In the genomic region with DNA sequence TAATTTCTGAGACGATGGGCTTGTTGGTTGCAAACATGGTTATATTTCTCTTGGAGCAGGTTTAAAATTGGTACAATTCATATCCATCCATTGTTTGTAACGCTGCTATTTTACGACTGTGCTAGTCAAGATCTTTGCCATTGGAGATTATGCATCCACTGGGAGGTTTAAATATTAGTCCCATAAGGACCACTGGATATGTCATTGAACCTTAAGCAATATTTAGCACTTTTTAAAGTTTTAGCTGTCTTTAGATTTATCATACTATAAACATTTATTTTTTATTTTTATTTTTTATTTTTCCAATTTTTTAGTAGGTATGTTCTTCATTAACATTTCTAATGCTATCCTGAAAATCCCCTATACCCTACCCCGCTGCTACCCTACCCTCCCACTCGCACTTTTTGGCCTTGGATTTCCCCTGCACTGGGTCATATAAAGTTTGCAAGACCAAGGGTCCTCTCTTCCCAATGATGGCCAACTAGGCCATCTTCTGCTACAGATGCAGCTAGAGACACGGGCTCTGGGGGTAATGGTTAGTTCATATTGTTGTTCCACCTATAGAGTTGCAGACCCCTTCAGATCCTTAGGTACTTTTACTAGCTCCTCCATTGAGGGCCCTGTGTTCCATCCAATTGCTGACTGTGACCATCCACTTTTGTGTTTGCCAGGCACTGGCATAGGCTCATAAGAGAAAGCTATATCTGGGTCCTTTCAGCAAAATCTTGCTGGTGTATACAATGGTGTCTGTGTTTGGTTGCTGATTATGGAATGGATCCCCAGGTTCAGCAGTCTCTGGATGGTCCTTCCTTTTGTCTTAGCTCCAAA, we compare ENCODE assay signal across 9 mouse cellular contexts. TPM values are rescaled to one million over a fixed set of nuclear protein-coding genes. Genes with fewer than 3 reads are reported as not detected.
A peak's percentile ranks its signal among the peaks of the same experiment; 100 is the strongest.
DNase-seq lines count a peak whose midpoint lies in the region; ATAC-seq lines count a peak whose summit lies in the region.
"Not testable (repeated sequence)": the region's sequence is repeated elsewhere in the genome, so short reads cannot be mapped to it uniquely, and the experiment has no call there.
"Had no signal": no experiment of that assay in that cellular context is flagged by ENCODE, and none has a peak within 500 bp of the region (broad histone marks: within the 10 kb centered on the region; RNA-seq: fewer than 3 reads in every experiment).

No protein-coding gene starts in this region.

- not testable (repeated sequence) for H3K9ac ChIP-seq in embryonic facial prominence, embryonic 15.5 days; hindbrain, embryonic 13.5 days; kidney, embryonic 15.5 days; liver, embryonic 13.5 days; neural tube, embryonic 15.5 days (replicated peaks)

- not testable (repeated sequence) for H3K4me3 ChIP-seq in embryonic facial prominence, embryonic 15.5 days (replicated peaks); hindbrain, embryonic 13.5 days; kidney, embryonic 15.5 days (replicated peaks); liver, embryonic 13.5 days (replicated peaks); midbrain, embryonic 10.5 days; neural tube, embryonic 15.5 days (replicated peaks)

- ATAC-seq in embryonic facial prominence, embryonic 15.5 days (ENCODE audit: insufficient number of reproducible peaks, low FRiP score, low TSS enrichment, low read depth): peak; percentile 76
- ATAC-seq in hindbrain, embryonic 13.5 days (ENCODE audit: low FRiP score): peak; percentile 63; the same call in 1 of the 2 replicates
- ATAC-seq in kidney, embryonic 15.5 days (replicated peaks; ENCODE audit: low FRiP score): peak; percentile 74
- 0 out of 2 replicates have a peak, but pooled peaks have one; percentile 54 for ATAC-seq in liver, embryonic 13.5 days (ENCODE audit: low read depth)
- peak; percentile 41; the same call in 1 of the 2 replicates for ATAC-seq in neural tube, embryonic 15.5 days (ENCODE audit: low FRiP score)

- DNase-seq in MN1 (ENCODE audit: low spot score): peak; percentile 17
- DNase-seq in heart, adult 11 months: peak; percentile 96
- DNase-seq in liver, embryonic 13.5 days: not testable (repeated sequence)
- peak; percentile 13 for DNase-seq in midbrain, embryonic 10.5 days (ENCODE audit: low spot score)

- WGBS in embryonic facial prominence, embryonic 15.5 days: 64% methylated on average over 6 of the region's 6 CpGs
- WGBS in hindbrain, embryonic 13.5 days: 70% methylated on average over 6 of the region's 6 CpGs
- WGBS in kidney, embryonic 15.5 days: 66% methylated on average over 6 of the region's 6 CpGs
- WGBS in liver, embryonic 13.5 days (ENCODE audit: insufficient replicate concordance): 52% methylated on average over 6 of the region's 6 CpGs
- WGBS in midbrain, embryonic 10.5 days: 70% methylated on average over 6 of the region's 6 CpGs
- WGBS in neural tube, embryonic 15.5 days: 72% methylated on average over 6 of the region's 6 CpGs

- H3K27ac ChIP-seq in embryonic facial prominence, embryonic 15.5 days (replicated peaks); hindbrain, embryonic 13.5 days; kidney, embryonic 15.5 days; liver, embryonic 13.5 days; midbrain, embryonic 10.5 days (replicated peaks); neural tube, embryonic 15.5 days (replicated peaks): not testable (repeated sequence)

- H3K4me2 ChIP-seq in embryonic facial prominence, embryonic 15.5 days (replicated peaks); hindbrain, embryonic 13.5 days; kidney, embryonic 15.5 days; liver, embryonic 13.5 days; neural tube, embryonic 15.5 days: not testable (repeated sequence)

- H3K9me3 ChIP-seq in embryonic facial prominence, embryonic 15.5 days (replicated peaks): peaks cover 57% of the 10 kb centered on the region
- peaks cover 64% of the 10 kb centered on the region for H3K9me3 ChIP-seq in hindbrain, embryonic 13.5 days
- peaks cover 66% of the 10 kb centered on the region for H3K9me3 ChIP-seq in kidney, embryonic 15.5 days (replicated peaks)
- peaks cover 44% of the 10 kb centered on the region for H3K9me3 ChIP-seq in liver, embryonic 13.5 days (replicated peaks)
- peaks cover 81% of the 10 kb centered on the region for H3K9me3 ChIP-seq in midbrain, embryonic 10.5 days (replicated peaks)
- H3K9me3 ChIP-seq in neural tube, embryonic 15.5 days (replicated peaks): peaks cover 67% of the 10 kb centered on the region

- not testable (repeated sequence) for H3K36me3 ChIP-seq in embryonic facial prominence, embryonic 15.5 days; hindbrain, embryonic 13.5 days; kidney, embryonic 15.5 days; liver, embryonic 13.5 days; midbrain, embryonic 10.5 days; neural tube, embryonic 15.5 days

- H3K4me1 ChIP-seq in embryonic facial prominence, embryonic 15.5 days; hindbrain, embryonic 13.5 days (replicated peaks); kidney, embryonic 15.5 days; liver, embryonic 13.5 days (replicated peaks); midbrain, embryonic 10.5 days; neural tube, embryonic 15.5 days: not testable (repeated sequence)

- H3K27me3 ChIP-seq in embryonic facial prominence, embryonic 15.5 days; hindbrain, embryonic 13.5 days; kidney, embryonic 15.5 days; liver, embryonic 13.5 days; midbrain, embryonic 10.5 days (ENCODE audit: low read depth, poor library complexity, severe bottlenecking); neural tube, embryonic 15.5 days (replicated peaks): not testable (repeated sequence)

RNA-seq across cellular contexts. Expression of a gene that starts 24.5 kb away (rescaled TPM):
- polyA plus RNA-seq in embryonic facial prominence, embryonic 15.5 days (2015; fragmentation: Nextera tagmentation; extraction: Ambion mirVana): not detected in 2 replicates
- not detected in 2 replicates for polyA plus RNA-seq in hindbrain, embryonic 13.5 days (2015; fragmentation: Nextera tagmentation; extraction: Ambion mirVana)
- 0.33 TPM in 1 of 2 replicates, not detected in the other for polyA plus RNA-seq in kidney, embryonic 15.5 days (2015; fragmentation: Nextera tagmentation; extraction: Ambion mirVana)
- 0.16 and 0.38 TPM in 2 replicates for polyA plus RNA-seq in liver, embryonic 13.5 days (2015; fragmentation: Nextera tagmentation; extraction: Ambion mirVana)
- polyA plus RNA-seq in midbrain, embryonic 10.5 days (2016; fragmentation: Nextera tagmentation; extraction: Ambion mirVana): not detected in 2 replicates
- not detected in 2 replicates for polyA plus RNA-seq in neural tube, embryonic 15.5 days (2015; fragmentation: Nextera tagmentation; extraction: Ambion mirVana)
- polyA plus RNA-seq: cerebellum, adult 2 months had no signal

RNA-seq across cellular contexts. Expression of a gene that starts 31.1 kb away (rescaled TPM):
- not detected in 2 replicates for polyA plus RNA-seq in embryonic facial prominence, embryonic 15.5 days (2015; fragmentation: Nextera tagmentation; extraction: Ambion mirVana)
- 0.09 and 0.22 TPM in 2 replicates for polyA plus RNA-seq in hindbrain, embryonic 13.5 days (2015; fragmentation: Nextera tagmentation; extraction: Ambion mirVana)
- 0.23 and 0.31 TPM in 2 replicates for polyA plus RNA-seq in kidney, embryonic 15.5 days (2015; fragmentation: Nextera tagmentation; extraction: Ambion mirVana)
- 0.12 and 0.15 TPM in 2 replicates for polyA plus RNA-seq in liver, embryonic 13.5 days (2015; fragmentation: Nextera tagmentation; extraction: Ambion mirVana)
- polyA plus RNA-seq in midbrain, embryonic 10.5 days (2016; fragmentation: Nextera tagmentation; extraction: Ambion mirVana): 0.06 and 0.09 TPM in 2 replicates
- 0.19 and 0.23 TPM in 2 replicates for polyA plus RNA-seq in neural tube, embryonic 15.5 days (2015; fragmentation: Nextera tagmentation; extraction: Ambion mirVana)
